Mouse (Mus musculus) testis, adult 10 weeks (tissue): Measurements from ENCODE around the gene Ddx19a. TPM values are rescaled to one million over a fixed set of nuclear protein-coding genes. Genes with fewer than 3 reads are reported as not detected.

Experiments
- polyA plus RNA-seq: library from polyadenylated mRNA; stranded (reverse); fragments of 350-450 nt; fragmentation: Illumina TruSeq; extraction: RNeasy Lipid Tissue Mini Kit (QIAGEN cat#74804); gene quantifications from one replicate; pipeline ENCODE4 v1.2.3, GENCODE M21; 2014; ENCODE audit warnings: low read depth, low replicate concordance

The Ddx19a gene
- 4.4 TPM for polyA plus RNA-seq

DNA sequence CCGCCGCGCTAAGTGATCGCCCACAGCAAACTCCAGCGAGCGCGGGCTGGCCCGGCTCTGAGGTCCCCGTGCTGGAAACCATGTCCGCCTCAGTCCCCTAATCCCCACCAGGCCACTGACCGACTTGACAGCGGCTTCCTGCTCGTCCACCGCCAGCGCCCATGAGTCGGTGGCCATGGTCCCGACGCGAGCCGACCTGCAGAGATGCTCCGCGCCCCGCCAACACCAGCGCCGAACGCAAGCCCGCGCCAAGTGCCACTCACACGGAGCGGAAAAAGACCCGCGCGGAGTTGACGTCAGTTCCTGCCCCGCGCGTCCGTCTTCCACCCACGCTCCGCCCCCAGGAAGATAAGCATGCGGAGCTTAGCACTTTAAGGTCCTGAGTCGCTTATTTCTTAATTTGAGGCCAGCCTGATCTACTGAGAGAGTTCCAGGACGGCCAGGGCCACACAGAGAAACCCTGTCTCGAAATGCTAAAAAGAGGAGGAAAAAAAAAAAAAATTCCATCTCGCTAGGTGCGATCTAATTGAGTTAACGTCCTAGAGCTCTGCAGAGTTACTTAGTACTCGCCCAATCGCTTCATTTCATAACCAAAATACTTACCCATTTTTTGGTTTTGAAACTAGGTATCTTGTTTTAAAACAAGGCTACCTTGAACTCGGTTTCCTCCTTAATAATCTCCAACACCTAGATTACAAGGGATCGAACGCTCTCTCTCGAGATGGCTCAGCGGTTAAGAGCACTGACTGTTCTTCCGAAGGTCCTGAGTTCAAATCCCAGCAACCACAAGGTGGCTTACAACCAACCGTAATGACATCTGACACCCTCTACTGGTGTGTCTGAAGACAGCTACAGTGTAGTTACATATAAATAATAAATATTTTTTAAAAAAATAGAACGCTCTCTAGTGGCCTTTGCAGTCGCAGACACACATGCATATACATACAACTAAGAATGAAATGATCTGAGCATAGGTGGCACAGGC, at the start of gene Ddx19a:
Gene Ddx19a (minus strand): TSS at position 254 of the 985 bp plus-strand sequence.

GRCm38 (mm10) chr8:111032916-111033315, 35.3 kb upstream of the Ddx19a start, which contains the start of gene Aars:
Aars (plus strand) TSS chr8:111033144.

DNA sequence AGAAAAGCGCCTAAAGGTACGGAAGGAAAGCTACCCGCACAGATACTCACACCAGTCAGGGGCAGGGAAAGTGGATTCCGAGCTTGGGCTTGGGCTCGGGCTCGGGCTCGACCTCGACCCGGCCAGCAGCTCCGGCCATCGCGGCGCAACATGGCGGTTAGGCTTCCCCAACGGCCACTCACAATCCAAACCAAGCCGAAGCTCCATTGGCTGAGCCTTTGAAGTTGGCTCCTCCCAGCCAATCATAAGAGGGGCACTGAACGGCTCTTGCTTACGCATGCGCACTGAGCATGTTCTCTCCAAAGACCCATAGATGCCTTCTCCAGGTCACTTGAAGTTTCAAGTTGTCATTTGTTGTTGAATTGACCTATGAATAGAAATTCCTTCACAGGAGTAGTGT, 34.0 kb upstream of the Ddx19a start, which contains the start of gene Ddx19b:
Gene Ddx19b (minus strand): TSS at position 180 of the 400 bp plus-strand sequence.

Other genes with a start within 250 kb of the Ddx19a start
- gene Il34, start 191.9 kb downstream of the Ddx19a start, polyA plus RNA-seq: not detected
- gene Cog4, start 151.2 kb downstream of the Ddx19a start, polyA plus RNA-seq: 25.9 TPM
- 26.2 TPM for gene Sf3b3, start 151.0 kb downstream of the Ddx19a start, polyA plus RNA-seq
- 0.87 TPM for gene Fuk, start 95.3 kb downstream of the Ddx19a start, polyA plus RNA-seq
- gene St3gal2, start 77.9 kb downstream of the Ddx19a start, polyA plus RNA-seq: 1.3 TPM
- 63.9 TPM for gene Ddx19b, start 34.0 kb upstream of the Ddx19a start, polyA plus RNA-seq
- 24.0 TPM for gene Aars, start 35.3 kb upstream of the Ddx19a start, polyA plus RNA-seq
- gene Exosc6, start 58.5 kb upstream of the Ddx19a start, polyA plus RNA-seq: 0.87 TPM
- gene Clec18a, start 94.6 kb upstream of the Ddx19a start, polyA plus RNA-seq: 0.31 TPM
- gene Pdpr, start 96.8 kb upstream of the Ddx19a start, polyA plus RNA-seq: 19.2 TPM